Mouse (Mus musculus): ENCODE measurements at regions not wholly inside any gene's neighbourhood (a gene's known extent, or its start where the extent isn't known, plus 50 kb on each side); places are given as distances from the start of the nearest gene placed in this dataset.

DNA sequence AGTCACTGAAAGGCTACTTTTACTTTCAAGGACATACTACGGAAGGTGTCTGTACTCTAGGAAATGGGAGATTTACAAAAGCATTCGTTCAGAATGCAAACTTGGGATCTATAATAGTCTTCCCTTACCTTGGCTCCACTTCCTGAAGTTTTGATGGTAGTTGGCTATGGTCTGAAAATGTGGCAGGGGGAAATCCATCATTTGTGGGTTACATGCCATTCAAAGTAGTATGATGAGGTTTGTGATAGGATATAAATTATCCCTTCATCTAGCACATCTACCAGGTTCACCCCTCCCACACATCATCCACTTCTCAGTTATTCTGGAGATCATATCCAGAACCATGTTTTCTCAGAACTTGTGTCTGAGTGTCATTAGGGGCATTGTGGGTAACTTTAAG is 184.7 kb upstream of the Gm5148 start:
- H3K27me3 ChIP-seq (ENCODE audit: control insufficient read depth, insufficient read depth, insufficient read length), result no peaks in the 10 kb centered on the region
- TF ChIP-seq TCF3 (IDR thresholded peaks at IDR 0.05; ENCODE audit: insufficient read length, low read depth) (no peak), POLR2A (IDR thresholded peaks at IDR 0.05; ENCODE audit: insufficient read length, low read depth) (no peak), MYOD1 (IDR thresholded peaks at IDR 0.05; ENCODE audit: control insufficient read depth in 1 of 3, insufficient read length in 2 of 3, low read depth in 2 of 3) (no peak), USF1 (IDR thresholded peaks at IDR 0.05; ENCODE audit: low read depth) (no peak), SRF (IDR thresholded peaks at IDR 0.05; ENCODE audit: control insufficient read depth, insufficient read length, low read depth) (no peak), E2F4 (IDR thresholded peaks at IDR 0.05; ENCODE audit: insufficient read depth) (no peak), POLR2AphosphoS2 (IDR thresholded peaks at IDR 0.05; ENCODE audit: insufficient read length, low read depth) (no peak), CEBPB (IDR thresholded peaks at IDR 0.05; ENCODE audit: insufficient read depth, poor library complexity, severe bottlenecking) (no peak), MAX (IDR thresholded peaks at IDR 0.05; ENCODE audit: low read depth) (no peak), MYOG (IDR thresholded peaks at IDR 0.05; ENCODE audit: control insufficient read depth in 1 of 3, insufficient read depth in 1 of 3, insufficient read length in 2 of 3, low read depth in 2 of 3) (no peak), TCF12 (IDR thresholded peaks at IDR 0.05; ENCODE audit: insufficient read depth, poor library complexity, severe bottlenecking) (no peak), REST (IDR thresholded peaks at IDR 0.05; ENCODE audit: insufficient read depth, insufficient read length) (no peak)
- H3ac ChIP-seq (ENCODE audit: control insufficient read depth, insufficient read length), result no peak overlapping the region
- no peak overlapping the region for H3K4me2 ChIP-seq (ENCODE audit: low read depth)
- no peaks in the 10 kb centered on the region for H3K79me2 ChIP-seq (ENCODE audit: control insufficient read depth, insufficient read depth)
- no peak overlapping the region for H3K4me3 ChIP-seq
- H3K36me3 ChIP-seq (ENCODE audit: control insufficient read depth, insufficient read depth), result no peaks in the 10 kb centered on the region

DNA sequence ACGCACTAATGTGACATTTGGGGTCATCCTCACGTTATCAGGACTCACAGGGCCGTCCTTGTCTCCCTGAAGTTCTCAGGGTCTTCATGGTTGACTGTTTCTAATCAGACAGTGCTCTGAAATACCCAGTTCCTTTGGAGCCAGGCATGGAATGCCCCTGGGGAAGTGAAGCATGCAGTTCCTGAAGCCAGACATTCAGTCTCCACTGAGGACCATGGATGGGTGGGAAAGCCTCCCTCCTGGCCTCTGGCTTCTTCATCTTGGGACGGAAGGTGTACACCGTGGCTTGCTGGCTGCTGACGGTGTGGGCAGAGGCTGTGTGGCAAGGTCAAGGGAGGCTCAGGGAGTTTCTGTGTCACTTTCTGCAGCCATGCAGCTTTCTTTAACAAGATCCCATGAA is 184.2 kb upstream of the Gm5148 start:
- Histone ChIP-seq H3ac (ENCODE audit: control insufficient read depth, insufficient read length) (no peak overlapping the region), H3K79me2 (ENCODE audit: control insufficient read depth, insufficient read depth) (no peaks in the 10 kb centered on the region), H3K4me3 (no peak overlapping the region), H3K27me3 (ENCODE audit: control insufficient read depth, insufficient read depth, insufficient read length) (no peaks in the 10 kb centered on the region), H3K4me2 (ENCODE audit: low read depth) (no peak overlapping the region), H3K36me3 (ENCODE audit: control insufficient read depth, insufficient read depth) (no peaks in the 10 kb centered on the region)
- TF ChIP-seq SRF (IDR thresholded peaks at IDR 0.05; ENCODE audit: control insufficient read depth, insufficient read length, low read depth), result no peak
- no peak for TF ChIP-seq E2F4 (IDR thresholded peaks at IDR 0.05; ENCODE audit: insufficient read depth)
- TF ChIP-seq REST (IDR thresholded peaks at IDR 0.05; ENCODE audit: insufficient read depth, insufficient read length), result no peak

GRCm38 (mm10) chr3:37907432-37908088 is 183.3 kb upstream of the Gm5148 start:
- Histone ChIP-seq H3K27me3 (ENCODE audit: control insufficient read depth, insufficient read depth, insufficient read length) (no peaks in the 10 kb centered on the region), H3K79me2 (ENCODE audit: control insufficient read depth, insufficient read depth) (no peaks in the 10 kb centered on the region), H3K36me3 (ENCODE audit: control insufficient read depth, insufficient read depth) (no peaks in the 10 kb centered on the region), H3K4me3 (no peak overlapping the region), H3K4me2 (ENCODE audit: low read depth) (no peak overlapping the region), H3ac (ENCODE audit: control insufficient read depth, insufficient read length) (no peak overlapping the region)
- no peak for TF ChIP-seq E2F4 (IDR thresholded peaks at IDR 0.05; ENCODE audit: insufficient read depth)
- TF ChIP-seq SRF (IDR thresholded peaks at IDR 0.05; ENCODE audit: control insufficient read depth, insufficient read length, low read depth), result no peak
- TF ChIP-seq MYOG (IDR thresholded peaks at IDR 0.05; ENCODE audit: control insufficient read depth in 1 of 3, insufficient read depth in 1 of 3, insufficient read length in 2 of 3, low read depth in 2 of 3), result no peak
- no peak for TF ChIP-seq POLR2A (IDR thresholded peaks at IDR 0.05; ENCODE audit: insufficient read length, low read depth)
- no peak for TF ChIP-seq CEBPB (IDR thresholded peaks at IDR 0.05; ENCODE audit: insufficient read depth, poor library complexity, severe bottlenecking)
- no peak for TF ChIP-seq MYOD1 (IDR thresholded peaks at IDR 0.05; ENCODE audit: control insufficient read depth in 1 of 3, insufficient read length in 2 of 3, low read depth in 2 of 3)

DNA sequence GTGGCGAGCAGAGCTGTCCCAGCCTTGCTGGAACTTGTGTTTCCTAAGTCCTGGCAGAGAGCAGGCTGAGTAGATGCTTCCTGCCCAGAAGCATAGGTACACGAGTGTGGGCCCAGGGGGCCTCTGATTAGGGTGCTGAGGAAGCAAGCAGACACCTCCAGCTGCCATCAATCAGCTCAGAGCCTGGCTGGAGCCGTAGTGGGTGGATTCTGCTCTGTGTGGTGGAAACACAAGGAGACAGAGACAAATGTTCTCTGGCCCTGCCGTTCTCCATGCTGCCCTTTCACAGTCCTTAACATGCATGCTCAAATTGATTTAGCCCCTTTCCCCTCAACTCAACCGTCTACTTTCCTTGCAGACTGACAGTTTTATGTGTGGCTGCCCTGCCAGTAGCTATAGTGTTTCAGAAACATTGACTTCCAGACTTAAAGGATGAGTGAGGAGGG is 182.5 kb upstream of the Gm5148 start:
- TF ChIP-seq MYOG (IDR thresholded peaks at IDR 0.05; ENCODE audit: control insufficient read depth in 1 of 3, insufficient read depth in 1 of 3, insufficient read length in 2 of 3, low read depth in 2 of 3), result no peak
- no peak for TF ChIP-seq E2F4 (IDR thresholded peaks at IDR 0.05; ENCODE audit: insufficient read depth)
- TF ChIP-seq SRF (IDR thresholded peaks at IDR 0.05; ENCODE audit: control insufficient read depth, insufficient read length, low read depth), result no peak

GRCm38 (mm10) chr3:37904188-37904587 is 179.9 kb upstream of the Gm5148 start:
- Histone ChIP-seq H3K36me3 (ENCODE audit: control insufficient read depth, insufficient read depth) (no peaks in the 10 kb centered on the region), H3K4me3 (no peak overlapping the region), H3K27me3 (ENCODE audit: control insufficient read depth, insufficient read depth, insufficient read length) (no peaks in the 10 kb centered on the region), H3K4me2 (ENCODE audit: low read depth) (no peak overlapping the region), H3K79me2 (ENCODE audit: control insufficient read depth, insufficient read depth) (no peaks in the 10 kb centered on the region), H3ac (ENCODE audit: control insufficient read depth, insufficient read length) (no peak overlapping the region)
- no peak for TF ChIP-seq MYOG (IDR thresholded peaks at IDR 0.05; ENCODE audit: control insufficient read depth in 1 of 3, insufficient read depth in 1 of 3, insufficient read length in 2 of 3, low read depth in 2 of 3)
- no peak for TF ChIP-seq TCF3 (IDR thresholded peaks at IDR 0.05; ENCODE audit: insufficient read length, low read depth)
- no peak for TF ChIP-seq POLR2A (IDR thresholded peaks at IDR 0.05; ENCODE audit: insufficient read length, low read depth)
- no peak for TF ChIP-seq MYOD1 (IDR thresholded peaks at IDR 0.05; ENCODE audit: control insufficient read depth in 1 of 3, insufficient read length in 2 of 3, low read depth in 2 of 3)
- TF ChIP-seq TCF12 (IDR thresholded peaks at IDR 0.05; ENCODE audit: insufficient read depth, poor library complexity, severe bottlenecking), result no peak
- TF ChIP-seq SRF (IDR thresholded peaks at IDR 0.05; ENCODE audit: control insufficient read depth, insufficient read length, low read depth), result no peak
- TF ChIP-seq MAX (IDR thresholded peaks at IDR 0.05; ENCODE audit: low read depth), result no peak
- TF ChIP-seq CEBPB (IDR thresholded peaks at IDR 0.05; ENCODE audit: insufficient read depth, poor library complexity, severe bottlenecking), result no peak
- no peak for TF ChIP-seq E2F4 (IDR thresholded peaks at IDR 0.05; ENCODE audit: insufficient read depth)
- no peak for TF ChIP-seq POLR2AphosphoS2 (IDR thresholded peaks at IDR 0.05; ENCODE audit: insufficient read length, low read depth)
- no peak for TF ChIP-seq REST (IDR thresholded peaks at IDR 0.05; ENCODE audit: insufficient read depth, insufficient read length)
- no peak for TF ChIP-seq USF1 (IDR thresholded peaks at IDR 0.05; ENCODE audit: low read depth)

More for the DNA sequence above, 182.5 kb upstream of the Gm5148 start:
- Histone ChIP-seq H3K79me2 (ENCODE audit: control insufficient read depth, insufficient read depth) (no peaks in the 10 kb centered on the region), H3K4me3 (no peak overlapping the region), H3K4me2 (ENCODE audit: low read depth) (no peak overlapping the region), H3K27me3 (ENCODE audit: control insufficient read depth, insufficient read depth, insufficient read length) (no peaks in the 10 kb centered on the region), H3K36me3 (ENCODE audit: control insufficient read depth, insufficient read depth) (no peaks in the 10 kb centered on the region), H3ac (ENCODE audit: control insufficient read depth, insufficient read length) (no peak overlapping the region)

Data from myocyte (in vitro differentiated cells).